Mouse (Mus musculus) brain, embryonic 14.5 days (tissue): Measurements from ENCODE around the gene D5Ertd579e. TPM values are rescaled to one million over a fixed set of nuclear protein-coding genes. Genes with fewer than 3 reads are reported as not detected.

Experiments used
- DNase-seq: peaks from one replicate; pipeline ENCODE4 v3.0.0-alpha.2; 2011; ENCODE audit warnings: low read depth
- CTCF ChIP-seq: fragments of 200-500 bp; IDR thresholded peaks from 2 replicates; pipeline ENCODE4 v1.5.1; 2012; ENCODE audit warnings: inconsistent platforms, mild to moderate bottlenecking, moderate library complexity, borderline replicate concordance; ENCODE audit not compliant: insufficient read depth, insufficient read length; ENCODE audit errors: extremely low read depth
- POLR2A ChIP-seq: fragments of 200-500 bp; IDR thresholded peaks from 2 replicates; pipeline ENCODE4 v1.6.1; 2012; ENCODE audit warnings: mild to moderate bottlenecking, inconsistent platforms, borderline replicate concordance; ENCODE audit not compliant: poor library complexity, insufficient read depth, insufficient read length, severe bottlenecking; ENCODE audit errors: extremely low read depth
- polyA plus RNA-seq: library from polyadenylated mRNA; depleted of rRNA; stranded (reverse); fragments of >200 nt; gene quantifications from 2 replicates; pipeline ENCODE4 v1.2.3, GENCODE M21; 2012; rRNA removed

Gene D5Ertd579e
- polyA plus RNA-seq, 1 experiment = 58.3 TPM

DNA sequence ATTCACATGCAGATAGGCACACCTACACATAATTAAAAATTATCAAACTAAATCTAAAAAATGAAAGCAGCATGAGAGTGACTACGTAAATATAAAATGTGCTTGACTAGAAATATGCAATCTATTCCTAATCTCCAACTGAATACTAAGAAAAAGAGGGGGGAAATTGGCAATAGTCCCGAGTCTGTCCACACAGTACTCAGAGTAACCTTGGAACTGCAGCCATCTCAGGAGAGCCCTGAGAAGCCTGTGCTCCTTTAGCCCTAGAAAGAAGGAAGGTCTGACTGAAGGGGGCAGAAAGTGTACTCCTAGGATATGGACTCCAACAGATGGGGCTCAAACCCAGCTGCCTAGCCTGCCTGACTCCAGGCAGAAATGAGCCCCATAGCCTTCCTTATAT is 137.3 kb downstream of the D5Ertd579e start:
- TF ChIP-seq CTCF (no peak), POLR2A (no peak)
- no peak for DNase-seq

DNA sequence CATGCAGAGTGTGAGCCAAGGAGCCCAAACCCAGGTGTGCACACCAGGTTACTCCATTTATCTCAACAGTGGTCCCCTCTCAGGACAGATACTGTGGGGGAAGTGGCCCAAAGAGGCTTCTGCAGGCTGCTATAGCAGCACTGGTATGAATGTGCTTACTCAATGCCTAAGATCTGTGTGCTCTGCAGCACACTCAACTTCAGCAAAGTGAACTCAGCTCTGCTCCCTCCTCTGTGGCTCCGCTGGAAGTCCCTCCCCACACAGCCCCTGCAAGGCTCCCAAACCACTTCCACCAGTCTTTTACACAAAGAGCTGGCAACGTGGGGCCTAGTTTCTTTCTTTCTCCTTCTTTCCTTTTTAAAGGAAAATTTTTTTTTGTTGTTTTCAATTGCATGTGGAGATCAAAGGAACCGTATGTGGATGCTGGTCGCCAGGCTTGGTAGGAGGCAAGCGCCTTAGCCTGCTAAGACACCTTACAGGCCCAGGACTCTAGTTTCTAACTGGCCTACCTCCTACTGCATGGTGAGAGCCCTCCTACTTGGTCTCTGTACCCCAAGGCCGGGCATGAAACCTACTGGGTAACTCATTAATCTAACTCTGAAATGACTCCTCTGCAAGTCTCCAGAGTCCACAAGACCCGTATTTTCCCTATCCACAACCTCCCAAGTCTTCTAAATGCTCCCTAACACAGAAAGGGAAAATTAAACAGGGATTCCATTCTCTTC is 138.1 kb downstream of the D5Ertd579e start:
- TF ChIP-seq POLR2A (no peak), CTCF (no peak)
- DNase-seq = no peak

DNA sequence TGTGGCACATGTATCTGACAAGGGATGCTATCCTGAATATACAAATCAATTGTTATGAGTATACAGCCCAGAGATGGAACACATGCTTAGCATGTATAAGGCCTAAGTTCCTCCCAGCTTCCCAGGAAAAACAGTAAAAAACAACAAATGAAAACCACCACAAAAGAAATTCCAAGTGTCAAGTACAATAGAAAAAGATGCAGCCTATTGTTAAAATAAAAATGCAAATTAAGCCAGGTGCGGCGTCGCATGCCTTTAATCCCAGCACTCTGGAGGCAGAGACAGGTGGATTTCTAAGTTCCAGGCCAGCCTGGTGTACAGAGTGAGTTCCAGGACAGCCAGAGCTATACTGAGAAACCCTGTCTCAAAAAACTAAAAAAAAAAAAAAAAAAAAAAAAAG is 138.9 kb downstream of the D5Ertd579e start:
- TF ChIP-seq POLR2A (no peak), CTCF (no peak)
- no peak for DNase-seq

DNA sequence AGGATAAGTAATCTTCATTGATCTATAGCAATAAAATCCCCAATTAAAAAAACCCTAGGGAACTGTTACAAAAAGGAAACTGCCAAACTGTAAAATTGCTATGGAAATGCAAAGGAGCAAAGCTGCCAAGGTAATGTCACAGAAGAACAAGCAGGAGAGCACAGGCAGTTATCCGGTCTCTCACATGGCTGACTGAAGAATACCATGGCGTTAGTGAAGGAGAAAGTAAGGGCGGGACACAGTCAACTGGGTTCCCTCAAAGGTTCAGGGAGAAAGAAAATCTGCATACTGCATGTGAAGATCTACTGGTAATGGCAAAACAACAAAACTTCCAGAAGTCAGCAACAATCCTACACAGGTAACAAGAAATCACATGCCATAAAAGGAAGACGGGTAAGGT is 139.5 kb downstream of the D5Ertd579e start:
- TF ChIP-seq CTCF (no peak), POLR2A (no peak)
- no peak for DNase-seq

DNA sequence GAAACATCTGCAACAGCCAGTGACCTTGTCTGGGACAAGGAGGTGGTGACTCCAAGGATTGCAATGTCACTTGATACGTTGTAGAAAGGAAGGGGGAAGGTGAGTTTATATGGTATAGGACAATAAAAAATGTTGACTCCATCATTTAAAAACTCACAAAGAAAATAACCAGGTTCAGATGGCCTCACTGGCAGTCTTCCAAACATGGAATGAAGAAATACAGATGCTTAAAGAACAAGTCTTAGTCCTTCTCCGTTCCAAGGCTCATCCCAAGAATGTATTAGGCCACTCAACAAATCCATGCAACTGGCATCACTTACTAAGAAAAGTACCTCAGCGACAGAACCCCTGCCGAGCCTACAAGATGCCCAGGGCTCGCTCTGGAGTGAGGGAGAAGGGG is 141.3 kb downstream of the D5Ertd579e start:
- no peak for DNase-seq
- TF ChIP-seq CTCF (no peak), POLR2A (no peak)

DNA sequence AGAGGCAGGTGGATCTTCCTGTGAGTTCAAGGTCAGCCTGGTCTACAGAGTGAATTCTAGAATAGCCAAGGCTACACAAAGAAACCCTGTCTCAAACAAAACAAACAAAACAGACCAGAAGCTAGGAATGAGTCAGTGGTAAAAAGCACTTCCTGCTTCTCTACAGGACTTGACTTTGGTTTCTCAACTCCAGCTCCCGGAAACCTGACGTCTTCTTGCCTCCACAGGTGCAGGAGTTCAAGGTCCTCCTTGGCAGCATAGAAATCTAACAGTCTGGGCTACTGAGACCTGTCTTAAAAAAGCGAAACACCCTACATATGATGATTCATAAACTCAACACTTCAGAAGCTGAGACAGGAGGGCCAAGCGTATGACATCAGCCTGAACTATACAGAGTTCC is 141.9 kb downstream of the D5Ertd579e start:
- no peak for TF ChIP-seq POLR2A
- TF ChIP-seq CTCF = no peak
- DNase-seq = no peak

DNA sequence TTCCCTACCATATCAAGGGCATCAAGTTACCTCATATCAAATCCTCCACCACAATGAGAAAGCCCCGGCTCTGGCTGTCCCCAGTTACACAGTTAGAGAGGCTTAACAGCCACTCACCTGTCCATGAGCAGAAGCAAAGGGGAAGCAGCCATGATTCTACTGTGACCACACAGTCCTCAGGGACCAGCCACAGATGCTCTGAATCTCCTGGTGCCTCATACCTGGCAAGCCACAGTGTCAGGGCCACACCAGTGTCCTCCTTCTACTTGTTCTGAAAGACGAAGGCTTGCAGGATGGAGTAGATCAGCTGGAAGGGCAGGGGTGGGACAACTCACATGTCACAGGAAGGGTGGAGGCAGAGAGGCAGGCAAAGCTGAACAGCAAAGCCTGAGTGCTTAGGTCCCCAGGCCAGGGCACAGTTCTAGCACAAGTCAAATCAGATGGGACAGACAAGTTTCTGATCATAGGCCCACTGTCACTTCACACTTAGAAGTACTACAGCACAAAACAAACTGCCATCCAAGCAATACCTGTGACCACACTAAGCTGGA is 142.7 kb downstream of the D5Ertd579e start:
- no peak for DNase-seq
- no peak for TF ChIP-seq CTCF
- TF ChIP-seq POLR2A = no peak

DNA sequence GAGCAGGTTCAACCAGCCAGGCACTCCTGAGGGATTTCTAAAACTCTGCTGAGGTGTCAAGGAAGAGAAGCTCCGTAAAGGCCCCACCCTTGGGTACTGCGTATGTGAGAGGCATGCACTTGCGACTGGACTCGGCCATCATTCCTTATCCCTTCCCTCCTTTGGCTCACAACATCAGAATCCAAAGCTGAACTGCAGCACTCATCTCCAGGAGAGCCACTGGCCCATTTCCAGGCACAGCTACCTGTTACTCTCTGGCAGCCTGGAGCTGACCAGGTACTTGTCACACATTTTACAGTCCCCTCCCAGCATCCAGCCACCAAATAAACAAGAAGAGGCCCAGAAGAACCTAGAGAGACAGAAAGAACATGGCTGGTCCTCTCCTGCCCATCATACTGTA is 143.4 kb downstream of the D5Ertd579e start:
- TF ChIP-seq POLR2A = no peak
- no peak for TF ChIP-seq CTCF
- DNase-seq = no peak

Other genes starting within 250 kb of the D5Ertd579e start
- 21.4 and 21.9 TPM in 2 replicates for gene Grpel1, start 231.0 kb downstream of the D5Ertd579e start, polyA plus RNA-seq
- gene Tada2b, start 211.7 kb downstream of the D5Ertd579e start, polyA plus RNA-seq = 16.9 and 19.8 TPM in 2 replicates
- 2.1 and 3.4 TPM in 2 replicates for gene Ccdc96, start 211.4 kb downstream of the D5Ertd579e start, polyA plus RNA-seq
- gene Tbc1d14, start 102.7 kb downstream of the D5Ertd579e start, polyA plus RNA-seq = 90.2 and 106 TPM in 2 replicates
- gene Bloc1s4, start 52.6 kb upstream of the D5Ertd579e start, polyA plus RNA-seq = 22.9 and 34.5 TPM in 2 replicates
- 169 and 202 TPM in 2 replicates for gene Mrfap1, start 100.7 kb upstream of the D5Ertd579e start, polyA plus RNA-seq
- 13.8 and 18.1 TPM in 2 replicates for gene Man2b2, start 134.6 kb upstream of the D5Ertd579e start, polyA plus RNA-seq
- gene Ppp2r2c, start 172.5 kb upstream of the D5Ertd579e start, polyA plus RNA-seq = 49.0 and 66.7 TPM in 2 replicates